8 mouse cellular contexts compared by ENCODE assay signal in the genomic region with DNA sequence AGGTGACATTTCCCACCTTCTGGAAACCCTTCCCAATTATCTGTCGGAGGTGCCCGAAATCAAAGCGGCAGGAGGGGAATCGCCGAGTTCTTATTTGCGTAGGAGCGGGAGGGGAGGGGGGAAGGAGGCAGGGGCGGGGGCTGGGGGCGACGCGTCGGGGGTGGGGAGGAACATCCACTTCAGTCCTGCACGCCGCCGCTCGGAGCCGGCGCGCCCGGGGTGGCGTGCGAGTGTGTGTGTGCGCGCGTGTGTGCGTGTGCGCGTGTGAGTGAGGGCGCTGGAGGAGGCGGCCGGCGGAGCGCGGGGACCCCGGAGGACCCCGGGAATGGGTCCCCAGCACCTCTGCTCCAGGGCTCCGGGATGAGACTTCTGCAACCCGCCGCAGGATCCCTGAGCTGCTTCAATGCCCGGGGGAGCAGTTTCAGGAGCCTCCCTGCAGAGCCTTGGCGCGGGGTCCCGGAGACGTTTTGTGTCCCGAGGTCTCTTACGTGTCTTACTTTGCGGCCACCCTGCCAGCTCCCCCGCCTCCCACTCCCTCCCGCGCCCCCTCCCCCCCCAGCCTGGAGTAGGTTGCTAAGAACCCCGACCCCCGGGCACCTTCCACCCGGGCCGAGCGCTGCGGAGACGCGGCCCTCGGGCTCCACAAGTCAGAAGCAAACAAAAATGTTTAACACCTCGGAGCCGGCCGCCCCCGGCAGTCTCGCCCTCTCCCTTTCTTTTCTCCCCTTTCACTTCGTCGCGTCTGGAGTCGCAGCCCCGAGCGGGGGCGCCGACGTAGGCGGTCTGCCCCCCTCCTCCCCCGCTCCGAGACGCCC. TPM values are rescaled to one million over a fixed set of nuclear protein-coding genes. Genes with fewer than 3 reads are reported as not detected.
DNase-seq lines count a peak whose midpoint lies in the region; ATAC-seq and TF ChIP-seq lines count a peak whose summit lies in the region.

A gene (minus strand): TSS at position 66 of the 815 bp plus-strand sequence.

- DNase-seq in lung, embryonic 14.5 days = peak; percentile 56
- DNase-seq in lung, postnatal 25 days (ENCODE audit: low spot score) = no peak
- DNase-seq in embryo, embryonic 10 days (ENCODE audit: low spot score) = peak; percentile 69
- peak; percentile 28 to 49 for DNase-seq in heart, adult 2 months
- peak; percentile 31 for DNase-seq in kidney, postnatal 10 days
- DNase-seq in midbrain, embryonic 11.5 days (ENCODE audit: low spot score, missing footprints) = peak; percentile 97
- peak; percentile 21 for DNase-seq in testis, postnatal 14 days (ENCODE audit: low spot score)

- peak within 1 kb of the TSS; percentile 37 for H3K9ac ChIP-seq in lung, embryonic 14.5 days
- H3K9ac ChIP-seq in heart, adult 2 months (ENCODE audit: low read depth, low read length) = peak within 1 kb of the TSS; percentile 49
- peak within 1 kb of the TSS; percentile 82 for H3K9ac ChIP-seq in midbrain, embryonic 11.5 days (ENCODE audit: low read length)

- WGBS in lung, embryonic 14.5 days = under 1% methylated on average over 70 of the region's 77 CpGs
- WGBS in heart, adult 2 months = under 1% methylated on average over 73 of the region's 77 CpGs
- under 1% methylated on average over 65 of the region's 77 CpGs for WGBS in midbrain, embryonic 11.5 days

- H3K27me3 ChIP-seq in lung, embryonic 14.5 days (ENCODE audit: insufficient read depth, low read length) = peaks cover 55% of the 10 kb centered on the region
- no peaks in the 10 kb centered on the region; the same call in none of the 2 replicates for H3K27me3 ChIP-seq in heart, adult 2 months (ENCODE audit: control insufficient read depth, insufficient read depth, low read length)
- peaks cover 4% of the 10 kb centered on the region; the same call in 1 of the 2 replicates for H3K27me3 ChIP-seq in midbrain, embryonic 11.5 days (ENCODE audit: control insufficient read depth, insufficient read depth, low read length)

- TF ChIP-seq EP300 in heart, adult 2 months (IDR thresholded peaks at IDR 0.05; ENCODE audit: insufficient read depth, low read depth, low read length) = no peak

- no peaks in the 10 kb centered on the region for H3K36me3 ChIP-seq in lung, embryonic 14.5 days (ENCODE audit: insufficient read depth)
- H3K36me3 ChIP-seq in heart, adult 2 months (ENCODE audit: control insufficient read depth, insufficient read depth, low read length) = no peaks in the 10 kb centered on the region
- peaks cover 5% of the 10 kb centered on the region; the same call in 1 of the 2 replicates for H3K36me3 ChIP-seq in midbrain, embryonic 11.5 days (ENCODE audit: control insufficient read depth, insufficient read depth, low read length)

- H3K4me2 ChIP-seq in lung, embryonic 14.5 days = peak within 1 kb of the TSS; percentile 97
- H3K4me2 ChIP-seq in midbrain, embryonic 11.5 days = peak within 1 kb of the TSS; percentile 82

- peak; percentile 51 for ATAC-seq in lung, embryonic 14.5 days (ENCODE audit: insufficient read depth)
- peak; percentile 69 for ATAC-seq in midbrain, embryonic 11.5 days (ENCODE audit: low FRiP score)
- no peak for ATAC-seq in granulocyte monocyte progenitor cell, adult 5-6 weeks (replicated peaks; ENCODE audit: poor library complexity, severe bottlenecking)

- H3K79me2 ChIP-seq in heart, adult 2 months (replicated peaks; ENCODE audit: control insufficient read depth, insufficient read depth, low read length) = no peaks in the 10 kb centered on the region

- H3K4me3 ChIP-seq in lung, embryonic 14.5 days (ENCODE audit: low read depth, low read length) = peak within 1 kb of the TSS; percentile 57
- peak within 1 kb of the TSS; percentile 59 for H3K4me3 ChIP-seq in heart, adult 2 months
- peak within 1 kb of the TSS; percentile 75 for H3K4me3 ChIP-seq in midbrain, embryonic 11.5 days (ENCODE audit: low read depth, low read length)

- TF ChIP-seq CTCF in lung, embryonic 14.5 days (IDR thresholded peaks at IDR 0.05; ENCODE audit: low read depth) = no peak
- no peak for TF ChIP-seq CTCF in heart, adult 2 months (IDR thresholded peaks at IDR 0.05)

- H3K27ac ChIP-seq in lung, embryonic 14.5 days (ENCODE audit: low read depth) = no peak within 1 kb of the TSS
- H3K27ac ChIP-seq in heart, adult 2 months = no peak within 1 kb of the TSS
- H3K27ac ChIP-seq in midbrain, embryonic 11.5 days (ENCODE audit: low read depth, low read length) = peak within 1 kb of the TSS; percentile 90

- no peaks in the 10 kb centered on the region for H3K9me3 ChIP-seq in lung, embryonic 14.5 days (ENCODE audit: low read depth, low read length)
- no peaks in the 10 kb centered on the region for H3K9me3 ChIP-seq in midbrain, embryonic 11.5 days (ENCODE audit: control insufficient read depth, low read length)

- intact Hi-C loops in heart, adult 2 months (cut with DNase I) = loop anchor here (5.0 to 10.0 kb wide), 2 partner anchors 144 to 172 kb away; no protein-coding TSS in a partner anchor

- H3K4me1 ChIP-seq in lung, embryonic 14.5 days (ENCODE audit: insufficient read depth) = no peaks in the 10 kb centered on the region
- H3K4me1 ChIP-seq in heart, adult 2 months (ENCODE audit: control insufficient read depth, insufficient read depth, low read length) = no peaks in the 10 kb centered on the region
- peaks cover 21% of the 10 kb centered on the region for H3K4me1 ChIP-seq in midbrain, embryonic 11.5 days (ENCODE audit: control insufficient read depth, insufficient read depth, low read length)

- no peak for TF ChIP-seq POLR2A in heart, adult 2 months (IDR thresholded peaks at IDR 0.05; ENCODE audit: insufficient read depth, low read depth, low read length)

RNA-seq across cellular contexts. Expression of the gene that starts here (rescaled TPM):
- polyA plus RNA-seq in lung, embryonic 14.5 days (2014; fragmentation: Nextera tagmentation; extraction: Ambion mirVana) = 1.8 TPM in 2 replicates
- total RNA-seq in heart, adult 2 months (2021) = 1 to 10 TPM in 1 of 2 experiments, under 1 TPM in 1; 0.63 to 1.3 TPM
- 0.50 and 1.2 TPM in 2 replicates for polyA plus RNA-seq in heart, adult 2 months (2012; rRNA removed)
- 48.2 and 57.0 TPM in 2 replicates for polyA plus RNA-seq in midbrain, embryonic 11.5 days (2014; fragmentation: Nextera tagmentation; extraction: Ambion mirVana)
- not detected in 2 replicates for total RNA-seq in granulocyte monocyte progenitor cell, adult 5-6 weeks (2014; fragmentation: Nextera tagmentation)
- total RNA-seq in granulocyte monocyte progenitor cell, adult 5-6 weeks (2017) = not detected in 2 replicates

Comparison
In these comparisons a context has a peak if more than half of its experiments do, and no peak if none do; other contexts are left out.
1. RNA of the gene that starts here (polyA plus RNA-seq): 48.2 to 57.0 TPM in midbrain, embryonic 11.5 days; 1.8 TPM in lung, embryonic 14.5 days and 0.50 to 1.2 TPM in heart, adult 2 months; every median in the first group is over 10 times any median in the second.
2. Peak in every context shown above with its lines, with median percentiles within 50 percentile points of each other: H3K4me3 ChIP-seq and H3K9ac ChIP-seq.